Mouse (Mus musculus) hindbrain, embryonic 16.5 days (tissue): ENCODE data around the gene Rasl10a. TPM values are rescaled to one million over a fixed set of nuclear protein-coding genes. Genes with fewer than 3 reads are reported as not detected.

ENCODE experiments used
- ATAC-seq: fragments of 200-750 bp; cut with Nextera tagmentation; 2 replicates; pipeline ENCODE4 v1.8.0; 2017; ENCODE audit warnings: moderate TSS enrichment, moderate library complexity
- H3K27ac ChIP-seq: fragments of 300-500 bp; sonication (generic); 2 replicates; pipeline ENCODE4 v1.5.1; 2014; ENCODE audit warnings: low read depth, mild to moderate bottlenecking, control low read depth, low read length, moderate library complexity
- H3K27me3 ChIP-seq: fragments of 300-500 bp; sonication (generic); replicated peaks from 2 replicates; pipeline ENCODE4 v1.6.1; 2014; ENCODE audit warnings: low read length; ENCODE audit not compliant: control insufficient read depth, insufficient read depth
- H3K36me3 ChIP-seq: fragments of 300-500 bp; sonication (generic); 2 replicates; pipeline ENCODE4 v1.6.1; 2014; ENCODE audit warnings: mild to moderate bottlenecking, low read length, moderate library complexity, mixed read lengths; ENCODE audit not compliant: control insufficient read depth, insufficient read depth
- H3K4me1 ChIP-seq: fragments of 300-500 bp; sonication (generic); 2 replicates; pipeline ENCODE4 v1.6.1; 2014; ENCODE audit warnings: low read depth, low read length; ENCODE audit not compliant: control insufficient read depth, insufficient read depth
- H3K4me2 ChIP-seq: fragments of 300-500 bp; sonication (generic); 2 replicates; pipeline ENCODE4 v1.6.1; 2014; ENCODE audit warnings: mild to moderate bottlenecking, low read length, control low read depth, moderate library complexity
- H3K4me3 ChIP-seq: fragments of 300-500 bp; sonication (generic); 2 replicates; pipeline ENCODE4 v1.5.1; 2014; ENCODE audit warnings: mild to moderate bottlenecking, low read length, control low read depth, moderate library complexity
- H3K9ac ChIP-seq: fragments of 300-500 bp; sonication (generic); 2 replicates; pipeline ENCODE4 v1.6.1; 2014; ENCODE audit warnings: low read depth, mild to moderate bottlenecking, control low read depth, low read length, moderate library complexity
- H3K9me3 ChIP-seq: fragments of 300-500 bp; sonication (generic); 2 replicates; pipeline ENCODE4 v1.6.1; 2014; ENCODE audit warnings: mild to moderate bottlenecking, low read length, moderate library complexity; ENCODE audit not compliant: control insufficient read depth
- WGBS: fragments of 180-500 bp; shearing (Covaris S2); extraction: QIAGEN DNeasy Blood & Tissue Kit; methylation state at CpG from one replicate; pipeline ENCODE4 v1.1.7; 2014; 5-methylcytosine and 5-hydroxymethylcytosine counted together
- polyA plus RNA-seq: library from polyadenylated mRNA; unstranded; fragments of >200 nt; fragmentation: Nextera tagmentation; extraction: Ambion mirVana; gene quantifications from 2 replicates; pipeline ENCODE4 v1.2.1, GENCODE M21; 2015

Gene Rasl10a
- polyA plus RNA-seq, 1 experiment from 2014 or later: 2.0 TPM

DNA sequence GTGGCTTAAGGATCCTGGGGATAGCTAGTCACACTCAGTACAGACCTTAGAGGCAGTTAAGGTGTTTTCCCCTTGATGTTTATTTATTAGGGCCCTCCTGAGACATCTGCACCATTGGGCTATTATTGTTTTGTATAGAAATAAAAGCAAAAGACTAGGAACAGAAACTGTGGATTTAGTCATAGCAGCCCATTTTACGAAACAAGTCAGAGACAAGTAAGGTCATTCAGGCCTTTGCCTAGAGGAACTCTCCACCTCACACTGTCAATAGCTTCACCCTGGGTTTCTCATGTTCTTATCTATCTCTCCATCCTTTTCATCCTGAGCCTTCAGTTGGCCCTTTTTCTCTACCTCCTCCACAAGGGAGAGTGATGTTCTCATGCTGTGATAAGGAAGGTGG, 32.8 kb upstream of the Rasl10a start:
- H3K27ac ChIP-seq: no peak overlapping the region
- 100% methylated on average over 1 of the region's 1 CpGs for WGBS
- H3K4me2 ChIP-seq: no peak overlapping the region
- peaks cover 42% of the 10 kb centered on the region for H3K36me3 ChIP-seq
- no peak overlapping the region for H3K4me3 ChIP-seq
- no peak overlapping the region for H3K9ac ChIP-seq
- H3K4me1 ChIP-seq: no peaks in the 10 kb centered on the region
- H3K9me3 ChIP-seq: no peaks in the 10 kb centered on the region
- no peaks in the 10 kb centered on the region for H3K27me3 ChIP-seq
- no peak for ATAC-seq

DNA sequence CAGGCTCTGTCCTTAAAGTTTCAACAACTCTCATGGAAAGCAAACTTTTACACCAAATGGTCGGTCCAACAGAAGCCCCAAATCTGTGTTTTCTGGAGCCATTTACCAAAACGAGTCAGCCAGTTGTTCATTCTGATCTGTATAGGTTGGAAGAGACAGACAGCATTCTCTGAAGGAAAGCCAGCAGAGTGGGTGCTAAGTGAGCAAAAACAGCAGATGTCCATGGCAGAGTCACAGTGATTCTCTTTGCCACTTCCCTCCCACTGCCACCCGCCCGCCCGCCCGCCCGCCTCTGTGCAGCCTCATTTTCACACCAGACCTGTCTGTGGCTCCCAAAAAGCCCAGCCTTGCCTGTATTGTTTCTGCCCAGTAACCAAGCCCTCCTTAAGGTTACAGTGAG, 29.7 kb upstream of the Rasl10a start:
- Histone ChIP-seq H3K9ac (no peak overlapping the region), H3K36me3 (peaks cover 58% of the 10 kb centered on the region), H3K27me3 (no peaks in the 10 kb centered on the region), H3K4me2 (no peak overlapping the region), H3K4me1 (no peaks in the 10 kb centered on the region), H3K27ac (no peak overlapping the region), H3K4me3 (no peak overlapping the region), H3K9me3 (no peaks in the 10 kb centered on the region)
- no peak for ATAC-seq
- WGBS: 86% methylated on average over 7 of the region's 7 CpGs

GRCm38 (mm10) chr11:5032706-5033105, 25.2 kb upstream of the Rasl10a start:
- H3K4me1 ChIP-seq: no peaks in the 10 kb centered on the region
- WGBS: 96% methylated on average over 10 of the region's 10 CpGs
- H3K4me3 ChIP-seq: no peak overlapping the region
- no peak for ATAC-seq
- no peaks in the 10 kb centered on the region for H3K9me3 ChIP-seq
- no peaks in the 10 kb centered on the region for H3K27me3 ChIP-seq
- no peak overlapping the region for H3K4me2 ChIP-seq
- no peak overlapping the region for H3K27ac ChIP-seq
- H3K36me3 ChIP-seq: peaks cover 46% of the 10 kb centered on the region
- H3K9ac ChIP-seq: no peak overlapping the region

- 81% methylated on average over 3 of the region's 3 CpGs for WGBS
- no peaks in the 10 kb centered on the region for H3K9me3 ChIP-seq
- ATAC-seq: peak; percentile 40; the same call in 1 of the 2 replicates
Observed at GRCm38 (mm10) chr11:5033136-5033535, 24.8 kb upstream of the Rasl10a start.

DNA sequence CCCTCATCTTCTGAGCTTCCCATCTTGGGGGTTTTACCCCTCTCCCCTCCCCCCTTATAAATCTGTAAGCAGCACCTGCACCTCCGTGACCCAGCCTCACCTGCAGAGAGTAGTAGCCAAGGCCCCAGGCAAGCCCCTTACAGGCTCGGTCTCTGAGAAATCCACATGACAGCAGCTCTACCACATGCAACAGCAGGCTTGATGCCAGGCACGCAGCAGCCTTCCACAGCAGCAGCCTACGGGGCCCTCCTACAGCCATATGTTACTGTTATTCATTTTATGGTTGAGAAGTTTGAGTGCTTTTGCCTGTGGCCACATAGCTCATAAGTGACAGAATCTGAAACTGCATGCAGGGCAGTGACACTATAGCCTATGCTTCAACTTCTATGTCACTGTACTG, 22.5 kb upstream of the Rasl10a start:
- Histone ChIP-seq H3K27me3 (no peaks in the 10 kb centered on the region), H3K4me3 (no peak overlapping the region), H3K4me2 (no peak overlapping the region), H3K9ac (no peak overlapping the region), H3K36me3 (peaks cover 36% of the 10 kb centered on the region), H3K27ac (no peak overlapping the region), H3K4me1 (no peaks in the 10 kb centered on the region), H3K9me3 (no peaks in the 10 kb centered on the region)
- 77% methylated on average over 4 of the region's 4 CpGs for WGBS
- ATAC-seq: peak; percentile 24; the same call in 1 of the 2 replicates

More at GRCm38 (mm10) chr11:5033136-5033535, 24.8 kb upstream of the Rasl10a start:
- no peak overlapping the region for H3K4me2 ChIP-seq
- H3K4me1 ChIP-seq: no peaks in the 10 kb centered on the region
- no peaks in the 10 kb centered on the region for H3K27me3 ChIP-seq
- H3K4me3 ChIP-seq: no peak overlapping the region
- no peak overlapping the region for H3K27ac ChIP-seq
- no peak overlapping the region for H3K9ac ChIP-seq
- H3K36me3 ChIP-seq: peaks cover 42% of the 10 kb centered on the region

DNA sequence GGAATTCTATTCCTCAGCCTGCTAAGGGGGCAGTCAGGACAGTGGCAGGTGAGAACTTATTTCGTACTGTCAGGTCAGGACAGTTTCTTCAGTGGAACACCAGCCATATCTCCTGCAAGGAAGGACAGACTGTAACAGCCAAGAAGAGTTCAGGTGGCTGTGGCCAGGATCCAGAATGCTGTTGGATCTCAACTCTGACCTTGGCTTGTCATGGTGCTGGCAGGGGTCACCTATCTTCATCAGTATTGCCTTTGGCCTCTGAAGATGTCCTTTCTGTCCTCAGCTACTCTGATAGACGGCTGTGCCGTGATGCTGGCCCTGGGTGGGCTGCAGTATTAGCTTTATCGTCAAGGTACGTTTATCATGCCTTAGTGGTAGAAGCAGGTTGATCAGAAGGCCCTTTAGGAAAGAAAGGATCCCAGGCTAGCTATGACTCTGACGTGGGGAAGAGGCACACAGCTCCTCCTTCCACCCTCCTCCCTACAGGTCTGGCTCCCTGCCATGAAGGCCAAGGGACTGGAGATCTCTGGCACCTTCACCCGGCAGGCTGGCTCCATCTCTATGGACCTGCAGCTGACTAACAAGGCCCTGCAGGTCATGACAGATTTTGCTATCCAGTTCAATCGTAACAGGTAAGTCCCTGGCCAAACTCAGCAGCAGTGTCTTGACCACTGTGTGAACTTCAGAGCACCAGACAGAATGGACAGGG, 20.6 kb upstream of the Rasl10a start:
- H3K36me3 ChIP-seq: peaks cover 33% of the 10 kb centered on the region
- no peaks in the 10 kb centered on the region for H3K9me3 ChIP-seq
- H3K4me3 ChIP-seq: no peak overlapping the region
- H3K4me1 ChIP-seq: no peaks in the 10 kb centered on the region
- no peak overlapping the region for H3K27ac ChIP-seq
- no peak for ATAC-seq
- H3K9ac ChIP-seq: no peak overlapping the region
- H3K4me2 ChIP-seq: no peak overlapping the region
- 82% methylated on average over 8 of the region's 8 CpGs for WGBS
- H3K27me3 ChIP-seq: no peaks in the 10 kb centered on the region

DNA sequence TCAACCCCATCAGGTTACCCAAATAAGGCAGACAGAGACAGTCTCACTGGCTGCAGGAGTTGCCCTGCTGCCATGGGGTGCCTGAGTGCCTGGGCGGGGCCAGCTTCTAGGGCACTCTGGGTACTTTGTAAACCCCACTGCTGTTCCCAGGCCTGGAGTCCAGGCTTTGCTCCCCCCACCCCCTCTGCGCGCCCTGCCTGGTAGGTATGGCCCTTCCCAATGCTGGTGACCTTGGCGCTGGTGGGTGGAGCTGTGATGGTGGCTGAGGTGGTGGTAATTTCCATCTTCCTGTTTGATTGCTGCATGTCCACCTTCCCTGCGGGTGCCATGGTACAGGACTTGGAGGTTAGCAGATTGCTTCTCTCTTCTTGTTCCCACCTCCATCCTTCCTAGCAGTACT, 17.3 kb upstream of the Rasl10a start:
- Histone ChIP-seq H3K4me2 (no peak overlapping the region), H3K36me3 (peaks cover 17% of the 10 kb centered on the region), H3K27me3 (no peaks in the 10 kb centered on the region), H3K9me3 (no peaks in the 10 kb centered on the region), H3K4me1 (no peaks in the 10 kb centered on the region), H3K4me3 (no peak overlapping the region), H3K27ac (no peak overlapping the region), H3K9ac (no peak overlapping the region)
- 0 out of 2 replicates have a peak, but pooled peaks have one; percentile 25 for ATAC-seq
- 93% methylated on average over 5 of the region's 5 CpGs for WGBS

- peaks cover 15% of the 10 kb centered on the region for H3K36me3 ChIP-seq
Observed at GRCm38 (mm10) chr11:5041144-5041780, 16.7 kb upstream of the Rasl10a start.

GRCm38 (mm10) chr11:5042645-5043381, 15.1 kb upstream of the Rasl10a start:
- no peak; the same call in 1 of the 2 replicates for ATAC-seq
- H3K36me3 ChIP-seq: peaks cover 13% of the 10 kb centered on the region
- H3K4me1 ChIP-seq: no peaks in the 10 kb centered on the region
- H3K27ac ChIP-seq: no peak overlapping the region
- no peaks in the 10 kb centered on the region for H3K9me3 ChIP-seq
- no peak overlapping the region for H3K9ac ChIP-seq
- no peak overlapping the region for H3K4me3 ChIP-seq
- H3K27me3 ChIP-seq: no peaks in the 10 kb centered on the region
- 87% methylated on average over 8 of the region's 8 CpGs for WGBS
- H3K4me2 ChIP-seq: no peak overlapping the region

More at GRCm38 (mm10) chr11:5041144-5041780, 16.7 kb upstream of the Rasl10a start:
- no peak for ATAC-seq
- WGBS: 83% methylated on average over 18 of the region's 18 CpGs
- H3K27ac ChIP-seq: no peak overlapping the region
- no peak overlapping the region for H3K4me2 ChIP-seq
- no peak overlapping the region for H3K4me3 ChIP-seq
- H3K27me3 ChIP-seq: no peaks in the 10 kb centered on the region
- H3K9ac ChIP-seq: no peak overlapping the region
- no peaks in the 10 kb centered on the region for H3K9me3 ChIP-seq
- no peaks in the 10 kb centered on the region for H3K4me1 ChIP-seq
